Mouse (Mus musculus): Measurements from ENCODE around the gene Ern1. TPM values are rescaled to one million over a fixed set of nuclear protein-coding genes. Genes with fewer than 3 reads are reported as not detected.
"Not testable (repeated sequence)": the region's sequence is repeated elsewhere in the genome, so short reads cannot be mapped to it uniquely, and the experiment has no call there.

Gene Ern1
- polyA plus RNA-seq, 1 experiment from 2014 or later: 4.8 TPM

GRCm38 (mm10) chr11:106464681-106465544 lies 22.7 kb downstream of the Ern1 start:
- H3K4me3 ChIP-seq (ENCODE audit: low read depth, low read length): no peak overlapping the region
- no peak overlapping the region for H3K9ac ChIP-seq (ENCODE audit: low read depth, low read length)
- 0 out of 2 replicates have a peak, but pooled peaks cover 3% of the 10 kb centered on the region for H3K4me1 ChIP-seq (ENCODE audit: control insufficient read depth, insufficient read depth, low read length)
- H3K27ac ChIP-seq (ENCODE audit: low read length): no peak overlapping the region
- H3K9me3 ChIP-seq (replicated peaks; ENCODE audit: control insufficient read depth, low read length, poor library complexity, severe bottlenecking): no peaks in the 10 kb centered on the region
- no peaks in the 10 kb centered on the region for H3K36me3 ChIP-seq (ENCODE audit: control insufficient read depth, insufficient read depth, low read length)
- 85% methylated on average over 4 of the region's 4 CpGs for WGBS
- H3K27me3 ChIP-seq (ENCODE audit: control insufficient read depth, insufficient read depth, low read depth, low read length): no peaks in the 10 kb centered on the region
- no peak for ATAC-seq
- H3K4me2 ChIP-seq (ENCODE audit: low read length): no peak overlapping the region

GRCm38 (mm10) chr11:106463845-106464244 lies 23.8 kb downstream of the Ern1 start:
- H3K4me3 ChIP-seq (ENCODE audit: low read depth, low read length): no peak overlapping the region
- whole genome bisulfite sequencing: 44% methylated on average over 5 of the region's 5 CpGs
- H3K4me2 ChIP-seq (ENCODE audit: low read length): no peak overlapping the region
- H3K9me3 ChIP-seq (replicated peaks; ENCODE audit: control insufficient read depth, low read length, poor library complexity, severe bottlenecking): no peaks in the 10 kb centered on the region
- ATAC-seq: no peak
- H3K4me1 ChIP-seq (ENCODE audit: control insufficient read depth, insufficient read depth, low read length): 0 out of 2 replicates have a peak, but pooled peaks cover 3% of the 10 kb centered on the region
- no peaks in the 10 kb centered on the region for H3K36me3 ChIP-seq (ENCODE audit: control insufficient read depth, insufficient read depth, low read length)
- H3K27me3 ChIP-seq (ENCODE audit: control insufficient read depth, insufficient read depth, low read depth, low read length): no peaks in the 10 kb centered on the region
- no peak overlapping the region for H3K9ac ChIP-seq (ENCODE audit: low read depth, low read length)
- no peak overlapping the region for H3K27ac ChIP-seq (ENCODE audit: low read length)

- H3K4me1 ChIP-seq (ENCODE audit: control insufficient read depth, insufficient read depth, low read length): 0 out of 2 replicates have a peak, but pooled peaks cover 3% of the 10 kb centered on the region
- no peak overlapping the region for H3K27ac ChIP-seq (ENCODE audit: low read length)
- H3K36me3 ChIP-seq (ENCODE audit: control insufficient read depth, insufficient read depth, low read length): no peaks in the 10 kb centered on the region
- H3K4me3 ChIP-seq (ENCODE audit: low read depth, low read length): no peak overlapping the region
- no peak overlapping the region for H3K4me2 ChIP-seq (ENCODE audit: low read length)
- no peaks in the 10 kb centered on the region for H3K27me3 ChIP-seq (ENCODE audit: control insufficient read depth, insufficient read depth, low read depth, low read length)
- ATAC-seq: no peak
- no peak overlapping the region for H3K9ac ChIP-seq (ENCODE audit: low read depth, low read length)
- WGBS: 90% methylated on average over 3 of the region's 3 CpGs
- H3K9me3 ChIP-seq (replicated peaks; ENCODE audit: control insufficient read depth, low read length, poor library complexity, severe bottlenecking): no peaks in the 10 kb centered on the region
Observed at GRCm38 (mm10) chr11:106462309-106462708, 25.3 kb downstream of the Ern1 start.

GRCm38 (mm10) chr11:106461145-106461932 lies 26.3 kb downstream of the Ern1 start:
- no peak overlapping the region for H3K4me2 ChIP-seq (ENCODE audit: low read length)
- H3K9ac ChIP-seq (ENCODE audit: low read depth, low read length): no peak overlapping the region
- 0 out of 2 replicates have a peak, but pooled peaks cover 3% of the 10 kb centered on the region for H3K4me1 ChIP-seq (ENCODE audit: control insufficient read depth, insufficient read depth, low read length)
- no peak overlapping the region for H3K27ac ChIP-seq (ENCODE audit: low read length)
- no peaks in the 10 kb centered on the region for H3K36me3 ChIP-seq (ENCODE audit: control insufficient read depth, insufficient read depth, low read length)
- H3K27me3 ChIP-seq (ENCODE audit: control insufficient read depth, insufficient read depth, low read depth, low read length): no peaks in the 10 kb centered on the region
- ATAC-seq: no peak
- 80% methylated on average over 5 of the region's 5 CpGs for WGBS
- H3K4me3 ChIP-seq (ENCODE audit: low read depth, low read length): no peak overlapping the region
- no peaks in the 10 kb centered on the region for H3K9me3 ChIP-seq (replicated peaks; ENCODE audit: control insufficient read depth, low read length, poor library complexity, severe bottlenecking)

GRCm38 (mm10) chr11:106460671-106461070 lies 27.0 kb downstream of the Ern1 start:
- ATAC-seq: no peak
- H3K36me3 ChIP-seq (ENCODE audit: control insufficient read depth, insufficient read depth, low read length): no peaks in the 10 kb centered on the region
- 92% methylated on average over 1 of the region's 1 CpGs for WGBS
- no peak overlapping the region for H3K4me3 ChIP-seq (ENCODE audit: low read depth, low read length)
- no peak overlapping the region for H3K9ac ChIP-seq (ENCODE audit: low read depth, low read length)
- H3K4me1 ChIP-seq (ENCODE audit: control insufficient read depth, insufficient read depth, low read length): 0 out of 2 replicates have a peak, but pooled peaks cover 3% of the 10 kb centered on the region
- no peaks in the 10 kb centered on the region for H3K9me3 ChIP-seq (replicated peaks; ENCODE audit: control insufficient read depth, low read length, poor library complexity, severe bottlenecking)
- no peaks in the 10 kb centered on the region for H3K27me3 ChIP-seq (ENCODE audit: control insufficient read depth, insufficient read depth, low read depth, low read length)
- H3K4me2 ChIP-seq (ENCODE audit: low read length): no peak overlapping the region
- no peak overlapping the region for H3K27ac ChIP-seq (ENCODE audit: low read length)

GRCm38 (mm10) chr11:106458540-106458939 lies 29.1 kb downstream of the Ern1 start:
- no peaks in the 10 kb centered on the region for H3K36me3 ChIP-seq (ENCODE audit: control insufficient read depth, insufficient read depth, low read length)
- no peak for ATAC-seq
- H3K4me1 ChIP-seq (ENCODE audit: control insufficient read depth, insufficient read depth, low read length): no peaks in the 10 kb centered on the region
- no peak overlapping the region for H3K4me3 ChIP-seq (ENCODE audit: low read depth, low read length)
- H3K9me3 ChIP-seq (replicated peaks; ENCODE audit: control insufficient read depth, low read length, poor library complexity, severe bottlenecking): no peaks in the 10 kb centered on the region
- H3K4me2 ChIP-seq (ENCODE audit: low read length): no peak overlapping the region
- H3K27me3 ChIP-seq (ENCODE audit: control insufficient read depth, insufficient read depth, low read depth, low read length): no peaks in the 10 kb centered on the region
- 94% methylated on average over 4 of the region's 4 CpGs for WGBS
- no peak overlapping the region for H3K9ac ChIP-seq (ENCODE audit: low read depth, low read length)
- no peak overlapping the region for H3K27ac ChIP-seq (ENCODE audit: low read length)

GRCm38 (mm10) chr11:106443646-106444045 lies 44.0 kb downstream of the Ern1 start:
- Histone ChIP-seq H3K9me3 (replicated peaks; ENCODE audit: control insufficient read depth, low read length, poor library complexity, severe bottlenecking) (no peaks in the 10 kb centered on the region), H3K27me3 (ENCODE audit: control insufficient read depth, insufficient read depth, low read depth, low read length) (no peaks in the 10 kb centered on the region), H3K27ac (ENCODE audit: low read length) (no peak overlapping the region), H3K36me3 (ENCODE audit: control insufficient read depth, insufficient read depth, low read length) (no peaks in the 10 kb centered on the region), H3K4me1 (ENCODE audit: control insufficient read depth, insufficient read depth, low read length) (no peaks in the 10 kb centered on the region), H3K4me2 (ENCODE audit: low read length) (no peak overlapping the region), H3K9ac (ENCODE audit: low read depth, low read length) (no peak overlapping the region), H3K4me3 (ENCODE audit: low read depth, low read length) (no peak overlapping the region)
- WGBS: 63% methylated on average over 3 of the region's 3 CpGs
- ATAC-seq: no peak

- H3K27ac ChIP-seq (ENCODE audit: low read length); H3K4me3 ChIP-seq (ENCODE audit: low read depth, low read length); ATAC-seq; H3K4me1 ChIP-seq (ENCODE audit: control insufficient read depth, insufficient read depth, low read length); H3K4me2 ChIP-seq (ENCODE audit: low read length); H3K27me3 ChIP-seq (ENCODE audit: control insufficient read depth, insufficient read depth, low read depth, low read length); H3K36me3 ChIP-seq (ENCODE audit: control insufficient read depth, insufficient read depth, low read length); H3K9ac ChIP-seq (ENCODE audit: low read depth, low read length); H3K9me3 ChIP-seq (replicated peaks; ENCODE audit: control insufficient read depth, low read length, poor library complexity, severe bottlenecking): not testable (repeated sequence)
- 96% methylated on average over 1 of the region's 2 CpGs for WGBS
Observed at GRCm38 (mm10) chr11:106442564-106442963, 45.1 kb downstream of the Ern1 start.

GRCm38 (mm10) chr11:106440318-106440717 lies 47.3 kb downstream of the Ern1 start:
- Histone ChIP-seq H3K4me3 (ENCODE audit: low read depth, low read length) (no peak overlapping the region), H3K36me3 (ENCODE audit: control insufficient read depth, insufficient read depth, low read length) (no peaks in the 10 kb centered on the region), H3K9ac (ENCODE audit: low read depth, low read length) (no peak overlapping the region), H3K27me3 (ENCODE audit: control insufficient read depth, insufficient read depth, low read depth, low read length) (no peaks in the 10 kb centered on the region), H3K4me2 (ENCODE audit: low read length) (no peak overlapping the region), H3K27ac (ENCODE audit: low read length) (no peak overlapping the region), H3K9me3 (replicated peaks; ENCODE audit: control insufficient read depth, low read length, poor library complexity, severe bottlenecking) (no peaks in the 10 kb centered on the region), H3K4me1 (ENCODE audit: control insufficient read depth, insufficient read depth, low read length) (no peaks in the 10 kb centered on the region)
- no peak for ATAC-seq
- 92% methylated on average over 2 of the region's 2 CpGs for WGBS

All from midbrain, embryonic 16.5 days (tissue).